Mouse (Mus musculus): ENCODE results near the gene Vmac.

Gene Vmac

GRCm38 (mm10) chr17:56683546-56684140 is 34.2 kb downstream of the Vmac start:
- no peak for DNase-seq

GRCm38 (mm10) chr17:56682880-56683279 is 34.9 kb downstream of the Vmac start:
- no peak for DNase-seq

GRCm38 (mm10) chr17:56681791-56682190 is 36.0 kb downstream of the Vmac start:
- DNase-seq, result no peak

- peak; percentile 23 for DNase-seq
These were observed 44.0 kb downstream of the Vmac start for GRCm38 (mm10) chr17:56673647-56674416.

- peak; percentile 99 for DNase-seq
These were observed 44.7 kb downstream of the Vmac start, which contains the start of gene Ranbp3 for GRCm38 (mm10) chr17:56672941-56673646. Gene Ranbp3, plus strand, starts transcription at chr17:56673294.

- no peak for DNase-seq
These were observed 48.1 kb downstream of the Vmac start for GRCm38 (mm10) chr17:56669766-56670165.

- DNase-seq, result peak; percentile 91
These were observed 49.3 kb downstream of the Vmac start for GRCm38 (mm10) chr17:56668384-56669144.

GRCm38 (mm10) chr17:56667591-56667990 is 50.2 kb downstream of the Vmac start:
- DNase-seq, result no peak

GRCm38 (mm10) chr17:56666384-56666783 is 51.4 kb downstream of the Vmac start:
- no peak for DNase-seq

GRCm38 (mm10) chr17:56664333-56664732 is 53.5 kb downstream of the Vmac start:
- no peak for DNase-seq

Data from right cerebral cortex, postnatal 14 days (tissue).